In genomic region chr16:37584218-37585035, GRCm38 (mm10) we compare ENCODE assay signal across 8 mouse cellular contexts. TPM values are rescaled to one million over a fixed set of nuclear protein-coding genes. Genes with fewer than 3 reads are reported as not detected.
A peak's percentile ranks its signal among the peaks of the same experiment; 100 is the strongest.
DNase-seq lines count a peak whose midpoint lies in the region; ATAC-seq and TF ChIP-seq lines count a peak whose summit lies in the region.

No protein-coding gene starts in this region.

- H3K27ac ChIP-seq in embryonic facial prominence, embryonic 13.5 days: 0 out of 2 replicates have a peak overlapping the region, but pooled peaks have one; percentile 16
- peak overlapping the region; percentile 49 for H3K27ac ChIP-seq in heart, embryonic 13.5 days (replicated peaks)
- peak overlapping the region; percentile 85 for H3K27ac ChIP-seq in kidney, postnatal 0 days
- H3K27ac ChIP-seq in liver, embryonic 11.5 days (ENCODE audit: low read depth, low read length): peak overlapping the region; percentile 33; the same call in 1 of the 2 replicates
- H3K27ac ChIP-seq in neural tube, embryonic 15.5 days (replicated peaks): peak overlapping the region; percentile 86

- ATAC-seq in embryonic facial prominence, embryonic 13.5 days (ENCODE audit: insufficient number of reproducible peaks, insufficient read depth, low FRiP score, low TSS enrichment, low read depth): 0 out of 2 replicates have a peak, but pooled peaks have one; percentile 37
- no peak for ATAC-seq in heart, embryonic 13.5 days (ENCODE audit: extremely low read depth, insufficient number of reproducible peaks, low FRiP score, low TSS enrichment)
- peak; percentile 70 for ATAC-seq in kidney, postnatal 0 days (replicated peaks; ENCODE audit: low FRiP score, low read depth)
- ATAC-seq in liver, embryonic 11.5 days (replicated peaks; ENCODE audit: low FRiP score): peak; percentile 51; the same call in 1 of the 2 replicates
- ATAC-seq in neural tube, embryonic 15.5 days (ENCODE audit: low FRiP score): peak; percentile 81

- H3K4me1 ChIP-seq in lung, adult 2 months (ENCODE audit: control insufficient read depth, insufficient read depth, low read length): no peaks in the 10 kb centered on the region
- H3K4me1 ChIP-seq in embryonic facial prominence, embryonic 13.5 days: peaks cover 14% of the 10 kb centered on the region
- peaks cover 22% of the 10 kb centered on the region for H3K4me1 ChIP-seq in heart, embryonic 13.5 days
- peaks cover 7% of the 10 kb centered on the region for H3K4me1 ChIP-seq in kidney, postnatal 0 days (replicated peaks; ENCODE audit: insufficient read depth, low read length)
- no peaks in the 10 kb centered on the region for H3K4me1 ChIP-seq in liver, embryonic 11.5 days (replicated peaks; ENCODE audit: control insufficient read depth, insufficient read depth, low read length)
- H3K4me1 ChIP-seq in neural tube, embryonic 15.5 days: peaks cover 23% of the 10 kb centered on the region

- peak overlapping the region; percentile 62 for H3K4me2 ChIP-seq in embryonic facial prominence, embryonic 13.5 days
- H3K4me2 ChIP-seq in heart, embryonic 13.5 days: peak overlapping the region; percentile 70
- H3K4me2 ChIP-seq in kidney, postnatal 0 days (ENCODE audit: low read length): peak overlapping the region; percentile 63
- H3K4me2 ChIP-seq in liver, embryonic 11.5 days: peak overlapping the region; percentile 62
- H3K4me2 ChIP-seq in neural tube, embryonic 15.5 days: peak overlapping the region; percentile 53

- peak overlapping the region; percentile 55 for H3K9ac ChIP-seq in embryonic facial prominence, embryonic 13.5 days
- peak overlapping the region; percentile 70 for H3K9ac ChIP-seq in heart, embryonic 13.5 days
- peak overlapping the region; percentile 42 for H3K9ac ChIP-seq in kidney, postnatal 0 days (ENCODE audit: low read depth, low read length)
- no peak overlapping the region for H3K9ac ChIP-seq in liver, embryonic 11.5 days (ENCODE audit: low read depth, low read length)
- H3K9ac ChIP-seq in neural tube, embryonic 15.5 days (replicated peaks): peak overlapping the region; percentile 11; the same call in 1 of the 2 replicates

- no peaks in the 10 kb centered on the region for H3K36me3 ChIP-seq in embryonic facial prominence, embryonic 13.5 days
- no peaks in the 10 kb centered on the region for H3K36me3 ChIP-seq in heart, embryonic 13.5 days
- H3K36me3 ChIP-seq in kidney, postnatal 0 days (ENCODE audit: insufficient read depth, low read length): no peaks in the 10 kb centered on the region
- H3K36me3 ChIP-seq in liver, embryonic 11.5 days (ENCODE audit: control insufficient read depth, insufficient read depth, low read length): no peaks in the 10 kb centered on the region
- no peaks in the 10 kb centered on the region for H3K36me3 ChIP-seq in neural tube, embryonic 15.5 days

- no peaks in the 10 kb centered on the region for H3K9me3 ChIP-seq in embryonic facial prominence, embryonic 13.5 days
- no peaks in the 10 kb centered on the region for H3K9me3 ChIP-seq in heart, embryonic 13.5 days
- H3K9me3 ChIP-seq in kidney, postnatal 0 days (replicated peaks; ENCODE audit: low read length): no peaks in the 10 kb centered on the region
- no peaks in the 10 kb centered on the region for H3K9me3 ChIP-seq in liver, embryonic 11.5 days (ENCODE audit: control insufficient read depth, low read length)
- H3K9me3 ChIP-seq in neural tube, embryonic 15.5 days (replicated peaks): no peaks in the 10 kb centered on the region

- peak; percentile 17 for DNase-seq in lung, adult 2 months
- DNase-seq in lung, postnatal 25 days (ENCODE audit: low spot score): no peak
- DNase-seq in kidney, postnatal 0 days (ENCODE audit: low spot score): peak; percentile 66
- DNase-seq in liver, embryonic 11.5 days (ENCODE audit: low spot score): peak; percentile 37
- no peak for DNase-seq in c-Kit-positive CD71-positive TER-119-positive erythroid progenitor cells, embryonic 14.5 days (ENCODE audit: low spot score)

- no peak overlapping the region for H3K4me3 ChIP-seq in lung, adult 2 months (replicated peaks; ENCODE audit: extremely low read depth, low read depth, low read length)
- peak overlapping the region; percentile 35 for H3K4me3 ChIP-seq in embryonic facial prominence, embryonic 13.5 days
- peak overlapping the region; percentile 50 for H3K4me3 ChIP-seq in heart, embryonic 13.5 days
- H3K4me3 ChIP-seq in kidney, postnatal 0 days (replicated peaks; ENCODE audit: low read depth, low read length): peak overlapping the region; percentile 34
- peak overlapping the region; percentile 27 for H3K4me3 ChIP-seq in liver, embryonic 11.5 days (ENCODE audit: low read depth, low read length)
- peak overlapping the region; percentile 19 for H3K4me3 ChIP-seq in neural tube, embryonic 15.5 days (replicated peaks)

- TF ChIP-seq CTCF in lung, adult 2 months (IDR thresholded peaks at IDR 0.05; ENCODE audit: insufficient read depth, low read length): no peak
- TF ChIP-seq CTCF in kidney, postnatal 0 days (IDR thresholded peaks at IDR 0.05; ENCODE audit: low read depth): no peak

- TF ChIP-seq POLR2A in lung, adult 2 months (IDR thresholded peaks at IDR 0.05; ENCODE audit: borderline replicate concordance, extremely low read depth, low read depth, low read length): no peak

- 10% methylated on average over 25 of the region's 25 CpGs for WGBS in lung, adult 2 months
- 3% methylated on average over 25 of the region's 25 CpGs for WGBS in embryonic facial prominence, embryonic 13.5 days
- WGBS in heart, embryonic 13.5 days: 5% methylated on average over 25 of the region's 25 CpGs
- 3% methylated on average over 25 of the region's 25 CpGs for WGBS in kidney, postnatal 0 days
- WGBS in liver, embryonic 11.5 days: 8% methylated on average over 25 of the region's 25 CpGs
- WGBS in neural tube, embryonic 15.5 days: 2% methylated on average over 25 of the region's 25 CpGs

- no peaks in the 10 kb centered on the region for H3K27me3 ChIP-seq in embryonic facial prominence, embryonic 13.5 days
- H3K27me3 ChIP-seq in heart, embryonic 13.5 days (replicated peaks): no peaks in the 10 kb centered on the region
- no peaks in the 10 kb centered on the region for H3K27me3 ChIP-seq in kidney, postnatal 0 days (ENCODE audit: insufficient read depth, low read length)
- H3K27me3 ChIP-seq in liver, embryonic 11.5 days (replicated peaks; ENCODE audit: control insufficient read depth, insufficient read depth, low read length): no peaks in the 10 kb centered on the region
- no peaks in the 10 kb centered on the region for H3K27me3 ChIP-seq in neural tube, embryonic 15.5 days (replicated peaks)

RNA-seq across cellular contexts. Expression of gene Hgd, which starts 4.5 kb away (rescaled TPM):
- 0.25 and 0.31 TPM in 2 replicates for polyA plus RNA-seq in lung, adult 2 months (2012; rRNA removed)
- 0.20 and 0.65 TPM in 2 replicates for polyA plus RNA-seq in embryonic facial prominence, embryonic 13.5 days (2015; fragmentation: Nextera tagmentation; extraction: Ambion mirVana)
- polyA plus RNA-seq in heart, embryonic 13.5 days (2015; fragmentation: Nextera tagmentation; extraction: Ambion mirVana): 0.16 and 1.8 TPM in 2 replicates
- polyA plus RNA-seq in kidney, postnatal 0 days (2015; fragmentation: Nextera tagmentation; extraction: Ambion mirVana): 43.6 and 51.7 TPM in 2 replicates
- polyA plus RNA-seq in liver, embryonic 11.5 days (2014; fragmentation: Nextera tagmentation; extraction: Ambion mirVana): 13.6 and 13.7 TPM in 2 replicates
- polyA plus RNA-seq in neural tube, embryonic 15.5 days (2015; fragmentation: Nextera tagmentation; extraction: Ambion mirVana): 0.23 TPM in 2 replicates

RNA-seq across cellular contexts. Expression of gene Rabl3, which starts 44.7 kb away (rescaled TPM):
- 2.0 and 3.4 TPM in 2 replicates for polyA plus RNA-seq in lung, adult 2 months (2012; rRNA removed)
- polyA plus RNA-seq in embryonic facial prominence, embryonic 13.5 days (2015; fragmentation: Nextera tagmentation; extraction: Ambion mirVana): 24.9 and 26.0 TPM in 2 replicates
- 23.8 and 26.4 TPM in 2 replicates for polyA plus RNA-seq in heart, embryonic 13.5 days (2015; fragmentation: Nextera tagmentation; extraction: Ambion mirVana)
- 20.7 and 21.4 TPM in 2 replicates for polyA plus RNA-seq in kidney, postnatal 0 days (2015; fragmentation: Nextera tagmentation; extraction: Ambion mirVana)
- 29.6 and 33.5 TPM in 2 replicates for polyA plus RNA-seq in liver, embryonic 11.5 days (2014; fragmentation: Nextera tagmentation; extraction: Ambion mirVana)
- polyA plus RNA-seq in neural tube, embryonic 15.5 days (2015; fragmentation: Nextera tagmentation; extraction: Ambion mirVana): 16.3 and 16.5 TPM in 2 replicates

RNA-seq across cellular contexts. Expression of gene Gtf2e1, which starts 44.8 kb away (rescaled TPM):
- polyA plus RNA-seq in lung, adult 2 months (2012; rRNA removed): 3.7 and 5.0 TPM in 2 replicates
- 31.7 and 34.9 TPM in 2 replicates for polyA plus RNA-seq in embryonic facial prominence, embryonic 13.5 days (2015; fragmentation: Nextera tagmentation; extraction: Ambion mirVana)
- polyA plus RNA-seq in heart, embryonic 13.5 days (2015; fragmentation: Nextera tagmentation; extraction: Ambion mirVana): 20.4 and 20.5 TPM in 2 replicates
- 17.9 TPM in 2 replicates for polyA plus RNA-seq in kidney, postnatal 0 days (2015; fragmentation: Nextera tagmentation; extraction: Ambion mirVana)
- 29.2 and 34.0 TPM in 2 replicates for polyA plus RNA-seq in liver, embryonic 11.5 days (2014; fragmentation: Nextera tagmentation; extraction: Ambion mirVana)
- 21.8 and 25.0 TPM in 2 replicates for polyA plus RNA-seq in neural tube, embryonic 15.5 days (2015; fragmentation: Nextera tagmentation; extraction: Ambion mirVana)

Comparison
In these comparisons a context has a peak if more than half of its experiments do, and no peak if none do; other contexts are left out.
1. DNase-seq: peak in lung, adult 2 months (single experiment), kidney, postnatal 0 days (single experiment) and liver, embryonic 11.5 days (single experiment); none in lung, postnatal 25 days (single experiment) and c-Kit-positive CD71-positive TER-119-positive erythroid progenitor cells, embryonic 14.5 days (single experiment).
2. H3K27ac ChIP-seq: peak in every context shown above with its lines; median percentile 86 in neural tube, embryonic 15.5 days; 85 in kidney, postnatal 0 days; 49 in heart, embryonic 13.5 days; 33 in liver, embryonic 11.5 days; 16 in embryonic facial prominence, embryonic 13.5 days.
3. Peak in every context shown above with its lines, with median percentiles within 50 percentile points of each other: H3K4me2 ChIP-seq.